In the genomic region with DNA sequence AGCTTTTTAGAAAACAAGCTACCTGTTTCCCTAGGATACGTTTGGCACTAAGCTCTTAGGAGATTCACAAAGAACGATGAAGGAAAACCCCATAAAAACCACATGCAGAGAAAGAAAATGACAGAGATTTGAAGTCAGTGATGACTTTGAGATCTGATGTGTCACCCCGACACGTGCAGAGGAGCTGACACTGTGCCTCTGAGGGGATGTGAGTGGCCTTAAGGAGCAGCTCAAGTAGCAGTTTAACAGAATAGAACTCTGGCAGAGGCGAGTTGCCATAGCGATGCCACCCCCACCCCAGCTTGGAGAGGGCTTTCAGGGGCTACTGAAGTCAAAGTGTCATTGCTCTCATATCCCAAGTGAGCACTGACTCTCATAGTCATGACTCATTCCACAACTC, we compare ENCODE assay signal across 20 mouse cellular contexts.
"Had no signal": no experiment of that assay in that cellular context is flagged by ENCODE, and none has a peak within 500 bp of the region (broad histone marks: within the 10 kb centered on the region; RNA-seq: fewer than 3 reads in every experiment).

No protein-coding gene starts in this region.

- H3K9me3 ChIP-seq: midbrain, embryonic 10.5 days; midbrain, embryonic 12.5 days; neural tube, embryonic 13.5 days; neural tube, embryonic 15.5 days; stomach, embryonic 15.5 days had no signal

- H3K4me2 ChIP-seq: lung, embryonic 14.5 days; midbrain, embryonic 12.5 days; neural tube, embryonic 13.5 days; neural tube, embryonic 15.5 days; stomach, embryonic 15.5 days had no signal

- DNase-seq: lung, adult 18-20 months; lung, embryonic 14.5 days; lung, postnatal 10 days; lung, postnatal 4 days; midbrain, embryonic 14.5 days; right cerebral cortex, adult 18-20 months; right cerebral cortex, postnatal 25 days; right cerebral cortex, postnatal 4 days; thymus, adult 18-20 months; thymus, postnatal 14 days; thymus, postnatal 36 days had no signal

- H3K27ac ChIP-seq: liver, embryonic 14.5 days; midbrain, embryonic 10.5 days; midbrain, embryonic 12.5 days; neural tube, embryonic 13.5 days; neural tube, embryonic 15.5 days; stomach, embryonic 15.5 days; stomach, postnatal 0 days had no signal

- H3K9ac ChIP-seq: liver, embryonic 14.5 days; lung, embryonic 14.5 days; midbrain, embryonic 12.5 days; neural tube, embryonic 13.5 days; neural tube, embryonic 15.5 days; stomach, embryonic 15.5 days had no signal

- H3K36me3 ChIP-seq: midbrain, embryonic 10.5 days; midbrain, embryonic 12.5 days; neural tube, embryonic 13.5 days; neural tube, embryonic 15.5 days; stomach, embryonic 15.5 days had no signal

- H3K4me1 ChIP-seq: midbrain, embryonic 12.5 days; neural tube, embryonic 13.5 days; neural tube, embryonic 15.5 days; stomach, embryonic 15.5 days had no signal

- H3K4me3 ChIP-seq: midbrain, embryonic 10.5 days; midbrain, embryonic 12.5 days; myocyte; neural tube, embryonic 13.5 days; neural tube, embryonic 15.5 days; stomach, embryonic 15.5 days had no signal

- ATAC-seq: midbrain, embryonic 16.5 days had no signal

- H3K27me3 ChIP-seq: midbrain, embryonic 12.5 days; neural tube, embryonic 13.5 days; neural tube, embryonic 15.5 days; stomach, embryonic 15.5 days had no signal
